ENCODE assay signal across 26 mouse cellular contexts in the genomic region with DNA sequence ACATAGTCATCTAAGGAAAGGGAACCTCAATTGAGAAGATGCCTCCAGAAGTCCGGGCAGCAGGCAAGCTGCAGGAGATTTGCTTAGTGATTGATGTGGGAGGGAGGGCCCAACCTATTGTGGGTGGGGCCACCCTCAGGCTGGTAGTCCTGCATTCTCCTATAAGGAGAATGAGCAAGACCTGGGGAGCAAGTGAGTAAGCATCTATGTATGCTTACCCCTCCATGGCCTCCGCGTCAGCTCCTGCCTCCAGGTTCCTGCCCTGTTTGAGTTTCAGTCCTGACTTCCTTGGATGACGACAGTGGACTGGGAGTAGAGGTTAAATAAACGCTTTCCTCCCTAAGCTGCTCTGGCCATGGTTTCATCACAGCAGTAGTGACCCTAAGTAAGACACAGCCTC. TPM values are rescaled to one million over a fixed set of nuclear protein-coding genes. Genes with fewer than 3 reads are reported as not detected.
DNase-seq lines count a peak whose midpoint lies in the region; ATAC-seq and TF ChIP-seq lines count a peak whose summit lies in the region.
"Had no signal": no experiment of that assay in that cellular context is flagged by ENCODE, and none has a peak within 500 bp of the region (broad histone marks: within the 10 kb centered on the region; RNA-seq: fewer than 3 reads in every experiment).

No protein-coding gene starts in this region.

- H3K27me3 ChIP-seq in lung, postnatal 0 days (replicated peaks; ENCODE audit: insufficient read depth, low read length) = no peaks in the 10 kb centered on the region
- no peaks in the 10 kb centered on the region for H3K27me3 ChIP-seq in MEL (ENCODE audit: control insufficient read depth in 1 of 2, insufficient read depth in 2 of 2, low read length in 2 of 2)
- H3K27me3 ChIP-seq in stomach, embryonic 14.5 days (ENCODE audit: control insufficient read depth, insufficient read depth, low read length) = no peaks in the 10 kb centered on the region
- no peaks in the 10 kb centered on the region for H3K27me3 ChIP-seq in intestine, embryonic 16.5 days (replicated peaks; ENCODE audit: control insufficient read depth, insufficient read depth, low read length)
- H3K27me3 ChIP-seq: forebrain, embryonic 13.5 days; heart, embryonic 13.5 days; hindbrain, embryonic 13.5 days; Patski had no signal

- no peak overlapping the region for H3K4me3 ChIP-seq in lung, postnatal 0 days (ENCODE audit: low read depth, low read length)
- H3K4me3 ChIP-seq in MEL (ENCODE audit: control insufficient read depth in 1 of 2, insufficient read depth in 1 of 2, low read depth in 2 of 2, low read length in 2 of 2) = no peak overlapping the region
- no peak overlapping the region for H3K4me3 ChIP-seq in stomach, embryonic 14.5 days (ENCODE audit: low read depth, low read length)
- H3K4me3 ChIP-seq in intestine, embryonic 16.5 days (ENCODE audit: low read length) = no peak overlapping the region
- H3K4me3 ChIP-seq: embryonic facial prominence, embryonic 10.5 days; forebrain, embryonic 13.5 days; gastrocnemius, adult 2 months; heart, embryonic 13.5 days; hindbrain, embryonic 13.5 days had no signal

- H3K9me3 ChIP-seq in lung, postnatal 0 days (ENCODE audit: low read length) = no peaks in the 10 kb centered on the region
- H3K9me3 ChIP-seq in MEL (replicated peaks; ENCODE audit: insufficient read depth, low read length) = no peaks in the 10 kb centered on the region
- H3K9me3 ChIP-seq in stomach, embryonic 14.5 days (ENCODE audit: control insufficient read depth, low read depth, low read length) = no peaks in the 10 kb centered on the region
- no peaks in the 10 kb centered on the region for H3K9me3 ChIP-seq in intestine, embryonic 16.5 days (ENCODE audit: control insufficient read depth, low read length)
- H3K9me3 ChIP-seq: embryonic facial prominence, embryonic 10.5 days; forebrain, embryonic 13.5 days; G1E; heart, embryonic 13.5 days; hindbrain, embryonic 13.5 days had no signal

- H3K36me3 ChIP-seq in lung, postnatal 0 days (ENCODE audit: insufficient read depth, low read length) = 0 out of 2 replicates have a peak, but pooled peaks cover 2% of the 10 kb centered on the region
- H3K36me3 ChIP-seq in MEL (ENCODE audit: control insufficient read depth in 1 of 2, insufficient read depth in 2 of 2, low read length in 2 of 2) = peaks cover 0 to 24% of the 10 kb centered on the region in 2 experiments; a peak in 2 of 4 replicates
- H3K36me3 ChIP-seq in stomach, embryonic 14.5 days (ENCODE audit: control insufficient read depth, insufficient read depth, low read length) = peaks cover 20% of the 10 kb centered on the region
- H3K36me3 ChIP-seq in intestine, embryonic 16.5 days (ENCODE audit: control insufficient read depth, insufficient read depth, low read length) = no peaks in the 10 kb centered on the region

- DNase-seq in lung, postnatal 0 days (ENCODE audit: low spot score) = peak; percentile 37
- no peak for DNase-seq in lung, postnatal 36 days
- DNase-seq in 3134 (ENCODE audit: extremely low read depth, insufficient read length, low spot score) (peak; percentile 47), MEL (ENCODE audit: low read depth, low spot score) (peak; percentile 40)
- DNase-seq in kidney, postnatal 10 days = no peak
- no peak for DNase-seq in T-cell, adult 2 months (ENCODE audit: low spot score)
- DNase-seq: adrenal gland, adult 8-10 months; adrenal gland, postnatal 36 days; B cell, adult 2 months; cerebellum, adult 2 months; cerebellum, postnatal 10 days; forebrain, postnatal 0 days; gastrocnemius, adult 2 months; gastrocnemius, postnatal 36 days; heart, adult 11 months; heart, postnatal 10 days had no signal

- peaks cover 3% of the 10 kb centered on the region; the same call in 1 of the 2 replicates for H3K79me2 ChIP-seq in MEL (ENCODE audit: control insufficient read depth, insufficient read depth, low read length, poor library complexity)

- no peak for TF ChIP-seq RAD21 in MEL (IDR thresholded peaks at IDR 0.05; ENCODE audit: low read depth, low read length)

- TF ChIP-seq POLR2A in MEL (IDR thresholded peaks at IDR 0.05; ENCODE audit: control insufficient read depth in 1 of 2, insufficient read depth in 1 of 2, low read depth in 1 of 2, low read length in 2 of 2, poor library complexity in 1 of 2) = no peak

- TF ChIP-seq EP300 in lung, postnatal 0 days (IDR thresholded peaks at IDR 0.05) = peak; percentile 9; the same call in 1 of the 2 replicates
- no peak for TF ChIP-seq EP300 in MEL (IDR thresholded peaks at IDR 0.05; ENCODE audit: low read depth in 1 of 2, low read length in 2 of 2)

- no peak overlapping the region for H3K27ac ChIP-seq in lung, postnatal 0 days (ENCODE audit: low read length)
- no peak overlapping the region for H3K27ac ChIP-seq in MEL (ENCODE audit: control insufficient read depth, low read depth, low read length)
- no peak overlapping the region for H3K27ac ChIP-seq in stomach, embryonic 14.5 days (ENCODE audit: low read length)
- H3K27ac ChIP-seq in intestine, embryonic 16.5 days (ENCODE audit: low read length) = no peak overlapping the region
- H3K27ac ChIP-seq: embryonic facial prominence, embryonic 10.5 days; forebrain, embryonic 13.5 days; gastrocnemius, adult 2 months; heart, embryonic 13.5 days; hindbrain, embryonic 13.5 days; hindbrain, postnatal 0 days had no signal

- no peak overlapping the region for H3K9ac ChIP-seq in lung, postnatal 0 days (replicated peaks; ENCODE audit: low read depth)
- H3K9ac ChIP-seq in MEL (ENCODE audit: control insufficient read depth, low read depth, low read length, poor library complexity, severe bottlenecking) = no peak overlapping the region
- no peak overlapping the region for H3K9ac ChIP-seq in stomach, embryonic 14.5 days (replicated peaks; ENCODE audit: low read depth, low read length)
- H3K9ac ChIP-seq in intestine, embryonic 16.5 days (ENCODE audit: low read depth, low read length) = no peak overlapping the region
- H3K9ac ChIP-seq: forebrain, embryonic 13.5 days; forebrain, postnatal 0 days; heart, embryonic 13.5 days; hindbrain, embryonic 13.5 days had no signal

- H3K4me2 ChIP-seq in lung, postnatal 0 days (replicated peaks; ENCODE audit: low read depth, low read length) = no peak overlapping the region
- H3K4me2 ChIP-seq in stomach, embryonic 14.5 days (replicated peaks; ENCODE audit: low read depth, low read length) = no peak overlapping the region
- no peak overlapping the region for H3K4me2 ChIP-seq in intestine, embryonic 16.5 days (ENCODE audit: low read depth, low read length)
- H3K4me2 ChIP-seq: forebrain, embryonic 13.5 days; heart, embryonic 13.5 days; hindbrain, embryonic 13.5 days had no signal

- peaks cover 3% of the 10 kb centered on the region; the same call in 1 of the 2 replicates for H3K4me1 ChIP-seq in lung, postnatal 0 days (ENCODE audit: insufficient read depth, low read depth, low read length)
- peaks cover 15 to 32% of the 10 kb centered on the region in 2 experiments for H3K4me1 ChIP-seq in MEL (ENCODE audit: control insufficient read depth in 1 of 2, insufficient read depth in 2 of 2, low read length in 2 of 2)
- 0 out of 2 replicates have a peak, but pooled peaks cover 16% of the 10 kb centered on the region for H3K4me1 ChIP-seq in stomach, embryonic 14.5 days (ENCODE audit: control insufficient read depth, insufficient read depth, low read length)
- peaks cover 10% of the 10 kb centered on the region; the same call in 1 of the 2 replicates for H3K4me1 ChIP-seq in intestine, embryonic 16.5 days (ENCODE audit: control insufficient read depth, insufficient read depth, low read length)

- no peak for TF ChIP-seq CTCF in lung, postnatal 0 days (IDR thresholded peaks at IDR 0.05)
- TF ChIP-seq CTCF in MEL (IDR thresholded peaks at IDR 0.05 in 2 of 3, conservative IDR thresholded peaks at IDR 0.05 in 1 of 3; ENCODE audit: control insufficient read depth in 1 of 3, insufficient read depth in 1 of 3, low read depth in 2 of 3, low read length in 3 of 3, poor library complexity in 1 of 3, severe bottlenecking in 1 of 3) = no peak

- no peak for ATAC-seq in lung, postnatal 0 days
- peak; percentile 65 for ATAC-seq in stomach, embryonic 14.5 days (ENCODE audit: insufficient number of reproducible peaks, insufficient read depth, low FRiP score, low read depth)
- ATAC-seq in intestine, embryonic 16.5 days = no peak
- ATAC-seq: CD4-positive, CD25-positive, alpha-beta regulatory T cell, adult 4 months; forebrain, embryonic 13.5 days; forebrain, postnatal 0 days; hindbrain, postnatal 0 days; Patski had no signal

- 53% methylated on average over 5 of the region's 5 CpGs for WGBS in lung, postnatal 0 days
- WGBS in stomach, embryonic 14.5 days = 44% methylated on average over 5 of the region's 5 CpGs
- 55% methylated on average over 5 of the region's 5 CpGs for WGBS in intestine, embryonic 16.5 days

TF ChIP-seq in MEL, 35 proteins besides CTCF, POLR2A, EP300 and RAD21 (continues in another document):
- no peak for TF ChIP-seq MAFK (IDR thresholded peaks at IDR 0.05; ENCODE audit: borderline replicate concordance, low read depth, low read length)
- TF ChIP-seq MAZ (IDR thresholded peaks at IDR 0.05; ENCODE audit: low read depth, low read length) = no peak
- TF ChIP-seq ZNF384 (IDR thresholded peaks at IDR 0.05; ENCODE audit: low read depth, low read length) = no peak
- no peak for TF ChIP-seq HCFC1 (IDR thresholded peaks at IDR 0.05; ENCODE audit: low read depth, low read length)
- no peak for TF ChIP-seq TBP (IDR thresholded peaks at IDR 0.05; ENCODE audit: low read depth, low read length)
- TF ChIP-seq SMC3 (IDR thresholded peaks at IDR 0.05; ENCODE audit: low read depth, low read length) = no peak
- TF ChIP-seq POLR2AphosphoS5 (IDR thresholded peaks at IDR 0.05; ENCODE audit: borderline replicate concordance, low read depth, low read length) = no peak
- TF ChIP-seq JUND (IDR thresholded peaks at IDR 0.05; ENCODE audit: low read depth, low read length) = no peak
- TF ChIP-seq MYB (IDR thresholded peaks at IDR 0.05; ENCODE audit: low read depth, low read length) = no peak

RNA-seq across cellular contexts. Expression of gene Stn1, which starts 22.2 kb away (rescaled TPM):
- 28.6 and 30.9 TPM in 2 replicates for polyA plus RNA-seq in lung, postnatal 0 days (2015; fragmentation: Nextera tagmentation; extraction: Ambion mirVana)
- 9.7 and 10.2 TPM in 2 replicates for total RNA-seq in MEL (2012; rRNA removed)
- 10 to 100 TPM in 1 of 2 experiments, not detected in 1; 13.6 TPM for polyA plus RNA-seq in MEL (2012; ENCODE audit: insufficient read depth in 1 of 2, insufficient read length in 2 of 2, low read depth in 1 of 2, low replicate concordance in 2 of 2, missing spikeins in 1 of 2)
- 58.5 and 68.4 TPM in 2 replicates for polyA plus RNA-seq in stomach, embryonic 14.5 days (2014; fragmentation: Nextera tagmentation; extraction: Ambion mirVana)
- 39.2 and 43.9 TPM in 2 replicates for polyA plus RNA-seq in intestine, embryonic 16.5 days (2015; fragmentation: Nextera tagmentation; extraction: Ambion mirVana)

RNA-seq across cellular contexts. Expression of gene Sh3pxd2a, which starts 50.9 kb away (rescaled TPM):
- polyA plus RNA-seq in lung, postnatal 0 days (2015; fragmentation: Nextera tagmentation; extraction: Ambion mirVana) = 5.6 and 6.4 TPM in 2 replicates
- 3.7 and 3.9 TPM in 2 replicates for total RNA-seq in MEL (2012; rRNA removed)
- 10 to 100 TPM in 1 of 2 experiments, not detected in 1; 11.3 TPM for polyA plus RNA-seq in MEL (2012; ENCODE audit: insufficient read depth in 1 of 2, insufficient read length in 2 of 2, low read depth in 1 of 2, low replicate concordance in 2 of 2, missing spikeins in 1 of 2)
- polyA plus RNA-seq in stomach, embryonic 14.5 days (2014; fragmentation: Nextera tagmentation; extraction: Ambion mirVana) = 13.6 and 13.7 TPM in 2 replicates
- polyA plus RNA-seq in intestine, embryonic 16.5 days (2015; fragmentation: Nextera tagmentation; extraction: Ambion mirVana) = 3.0 and 3.6 TPM in 2 replicates
- polyA plus RNA-seq: G1E had no signal

Comparison
In these comparisons a context has a peak if more than half of its experiments do, and no peak if none do; other contexts are left out.
1. DNase-seq: peak in lung, postnatal 0 days (single experiment), 3134 (single experiment) and MEL (single experiment); none in lung, postnatal 36 days (single experiment), kidney, postnatal 10 days (single experiment) and T-cell, adult 2 months (single experiment).